Mouse (Mus musculus) cortical plate, adult 2 months (tissue): ENCODE results near the gene Cdkl4. TPM values are rescaled to one million over a fixed set of nuclear protein-coding genes. Genes with fewer than 3 reads are reported as not detected.

Experiments used
- H3K27ac ChIP-seq: fragments of 200-500 bp; 2 replicates; pipeline ENCODE4 v1.5.1; 2012; ENCODE audit warnings: low read length, control low read depth, inconsistent platforms; ENCODE audit not compliant: insufficient read depth
- H3K4me1 ChIP-seq: fragments of 200-500 bp; 2 replicates; pipeline ENCODE4 v1.6.1; 2011; ENCODE audit warnings: low read length; ENCODE audit not compliant: control insufficient read depth, insufficient read depth
- H3K4me3 ChIP-seq: fragments of 200-500 bp; 2 replicates; pipeline ENCODE4 v1.5.1; 2011; ENCODE audit warnings: mild to moderate bottlenecking, low read length, control low read depth; ENCODE audit not compliant: insufficient read depth
- CTCF ChIP-seq: fragments of 200-500 bp; IDR thresholded peaks from 2 replicates; pipeline ENCODE4 v1.5.1; 2011; ENCODE audit warnings: mild to moderate bottlenecking, control low read depth, low read length; ENCODE audit not compliant: insufficient read depth; ENCODE audit errors: extremely low read depth
- POLR2A ChIP-seq: fragments of 200-500 bp; IDR thresholded peaks from 2 replicates; pipeline ENCODE4 v1.6.1; 2011; ENCODE audit warnings: mild to moderate bottlenecking, low read length, control low read depth; ENCODE audit not compliant: insufficient read depth; ENCODE audit errors: extremely low read depth
- polyA plus RNA-seq: library from polyadenylated mRNA; depleted of rRNA; stranded (reverse); fragments of >200 nt; gene quantifications from 2 replicates; pipeline ENCODE4 v1.2.3, GENCODE M21; 2012; rRNA removed

Cdkl4 gene
- 12.4 and 14.0 TPM in 2 replicates for polyA plus RNA-seq

DNA sequence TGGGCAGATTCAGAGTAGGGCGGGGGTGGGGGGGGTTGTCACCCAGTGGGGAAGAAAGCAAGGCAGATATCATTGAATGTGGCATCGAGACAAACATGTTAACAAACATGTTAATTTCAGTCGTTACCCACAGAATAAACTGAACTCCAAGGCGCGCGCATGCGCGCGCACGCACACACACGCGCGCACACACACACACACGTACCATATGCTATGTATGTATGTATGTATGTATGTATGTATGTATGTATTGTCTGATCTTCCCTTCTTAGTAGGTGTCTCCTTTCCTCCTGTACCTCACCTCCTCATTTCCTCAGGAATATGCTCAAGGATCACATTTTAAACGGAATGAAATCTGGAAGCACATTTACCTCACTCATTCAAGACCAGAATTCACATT lies at the start of gene Cdkl4:
Cdkl4 (minus strand) TSS at position 175 of the 400 bp plus-strand sequence.
- Histone ChIP-seq H3K4me1 (no peaks in the 10 kb centered on the region), H3K27ac (no peak within 1 kb of the TSS), H3K4me3 (peak within 1 kb of the TSS; percentile 51)
- TF ChIP-seq POLR2A, result no peak; the same call in 1 of the 2 replicates
- TF ChIP-seq CTCF, result no peak

DNA sequence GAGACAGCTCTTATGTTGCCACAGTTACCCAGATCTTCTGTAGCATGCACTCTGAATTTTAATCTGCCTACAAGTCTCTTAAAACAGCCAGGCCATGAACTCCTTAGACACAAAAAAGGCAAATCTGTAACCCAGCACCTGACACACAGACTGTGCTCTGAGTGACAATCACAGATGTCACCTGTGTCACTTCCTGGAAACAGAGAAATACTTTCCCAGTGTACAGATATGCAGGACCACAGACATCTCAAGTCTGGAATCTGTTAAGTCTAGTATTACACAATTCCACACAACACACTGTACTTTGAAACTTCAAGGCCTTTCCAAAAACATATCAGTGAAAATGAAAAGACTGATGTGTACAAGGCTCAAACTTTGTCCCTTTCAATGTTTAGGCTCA lies 47.4 kb upstream of the Cdkl4 start:
- Histone ChIP-seq H3K27ac (no peak overlapping the region), H3K4me1 (peaks cover 2% of the 10 kb centered on the region), H3K4me3 (no peak overlapping the region)
- no peak for TF ChIP-seq CTCF
- TF ChIP-seq POLR2A, result no peak

- TF ChIP-seq CTCF, result no peak
- TF ChIP-seq POLR2A, result no peak
- Histone ChIP-seq H3K4me1 (peaks cover 3% of the 10 kb centered on the region), H3K27ac (no peak overlapping the region), H3K4me3 (no peak overlapping the region)
Measured at GRCm38 (mm10) chr17:80621691-80622090, 44.1 kb upstream of the Cdkl4 start.

- Histone ChIP-seq H3K27ac (no peak overlapping the region), H3K4me3 (no peak overlapping the region), H3K4me1 (peaks cover 3% of the 10 kb centered on the region)
- TF ChIP-seq POLR2A (no peak), CTCF (peak; percentile 96)
Measured at GRCm38 (mm10) chr17:80620786-80621423, 43.3 kb upstream of the Cdkl4 start.

GRCm38 (mm10) chr17:80619556-80619955 lies 41.9 kb upstream of the Cdkl4 start:
- Histone ChIP-seq H3K4me3 (no peak overlapping the region), H3K27ac (no peak overlapping the region), H3K4me1 (peaks cover 3% of the 10 kb centered on the region)
- TF ChIP-seq CTCF, result no peak
- TF ChIP-seq POLR2A, result no peak

DNA sequence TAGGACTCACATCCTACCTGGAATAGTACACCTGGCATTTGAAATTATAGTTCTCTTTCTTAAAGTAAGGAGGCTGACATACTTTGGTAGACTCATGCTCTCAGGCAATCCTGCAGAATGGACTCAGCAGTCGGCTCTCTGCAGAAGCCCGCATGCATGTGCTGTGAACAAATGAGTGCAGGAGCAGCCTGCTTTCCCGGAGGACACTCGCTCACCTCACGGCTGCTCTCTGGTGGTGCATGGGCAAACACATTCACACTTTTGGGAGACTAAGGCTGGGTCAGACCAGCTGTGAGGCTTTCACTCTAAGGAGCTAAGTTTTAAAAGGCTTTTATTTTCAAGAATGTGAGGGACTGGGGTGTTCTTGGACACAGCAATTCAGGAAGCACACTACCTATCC lies 41.3 kb upstream of the Cdkl4 start:
- Histone ChIP-seq H3K27ac (no peak overlapping the region), H3K4me1 (peaks cover 3% of the 10 kb centered on the region), H3K4me3 (no peak overlapping the region)
- TF ChIP-seq POLR2A (no peak), CTCF (0 out of 2 replicates have a peak, but pooled peaks have one; percentile 9)

- TF ChIP-seq POLR2A, result no peak
- TF ChIP-seq CTCF, result no peak
Measured at GRCm38 (mm10) chr17:80603806-80604205, 26.2 kb upstream of the Cdkl4 start.

DNA sequence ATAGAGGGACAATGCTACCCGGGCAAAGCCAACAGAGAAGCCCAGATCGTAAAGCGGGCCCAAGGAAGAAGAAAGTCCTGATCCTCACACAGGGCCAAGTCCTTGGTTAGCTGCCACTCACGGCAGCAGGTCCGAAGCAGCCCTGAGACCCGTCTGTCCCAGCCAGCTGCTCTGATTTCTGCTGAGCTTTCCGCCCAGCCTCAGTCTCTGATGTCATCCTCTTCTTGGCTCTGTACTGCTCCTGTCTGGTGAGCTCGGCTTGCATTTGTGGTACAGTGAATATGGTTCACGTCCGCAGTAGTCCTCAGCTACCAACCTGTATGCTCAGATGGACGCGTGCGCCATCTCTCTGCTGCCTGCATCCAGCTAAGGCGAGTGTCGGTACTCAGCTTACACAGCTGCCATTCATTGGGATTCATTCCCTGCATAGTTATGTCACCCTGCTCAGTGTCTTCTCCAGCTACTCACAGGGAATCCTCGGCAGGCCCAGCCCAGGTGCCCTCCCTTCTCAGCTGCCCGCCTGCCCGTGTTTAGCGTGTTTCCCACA lies 25.5 kb upstream of the Cdkl4 start:
- TF ChIP-seq CTCF (no peak), POLR2A (no peak)
- Histone ChIP-seq H3K4me3 (no peak overlapping the region), H3K4me1 (no peaks in the 10 kb centered on the region), H3K27ac (no peak overlapping the region)

More at GRCm38 (mm10) chr17:80603806-80604205, 26.2 kb upstream of the Cdkl4 start:
- no peak overlapping the region for H3K27ac ChIP-seq
- H3K4me1 ChIP-seq, result no peaks in the 10 kb centered on the region
- H3K4me3 ChIP-seq, result no peak overlapping the region

GRCm38 (mm10) chr17:80601371-80601770 lies 23.8 kb upstream of the Cdkl4 start:
- Histone ChIP-seq H3K27ac (no peak overlapping the region), H3K4me1 (no peaks in the 10 kb centered on the region), H3K4me3 (no peak overlapping the region)
- TF ChIP-seq CTCF (peak; percentile 58), POLR2A (no peak)

DNA sequence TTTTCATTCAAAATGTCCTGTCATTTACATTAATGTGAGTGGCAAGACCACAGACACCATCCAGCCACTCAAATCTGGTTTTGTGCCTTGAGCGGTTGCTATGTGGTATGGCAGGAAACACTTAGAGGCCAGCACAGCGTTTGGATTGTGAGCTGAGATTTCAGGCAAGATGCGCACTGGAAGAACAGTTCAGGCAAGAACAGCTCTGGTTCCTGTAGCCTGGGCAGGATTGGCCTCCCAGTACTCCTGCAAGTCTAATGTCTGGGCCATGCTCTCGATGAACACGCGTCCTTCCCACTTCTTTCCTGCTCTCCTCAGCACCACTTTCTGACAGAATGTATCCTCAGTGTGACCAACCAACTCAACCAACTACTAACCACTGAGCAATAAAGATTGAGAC lies 5.4 kb upstream of the Cdkl4 start:
- no peak overlapping the region for H3K27ac ChIP-seq
- no peaks in the 10 kb centered on the region for H3K4me1 ChIP-seq
- no peak for TF ChIP-seq CTCF
- TF ChIP-seq POLR2A, result no peak
- H3K4me3 ChIP-seq, result no peak overlapping the region

GRCm38 (mm10) chr17:80579901-80580300 lies 2.3 kb upstream of the Cdkl4 start:
- Histone ChIP-seq H3K4me1 (no peaks in the 10 kb centered on the region), H3K4me3 (no peak overlapping the region), H3K27ac (no peak overlapping the region)
- TF ChIP-seq POLR2A, result no peak
- no peak for TF ChIP-seq CTCF
